Mouse (Mus musculus) stomach, adult 2 months (tissue): ENCODE results near the gene Fermt2. TPM values are rescaled to one million over a fixed set of nuclear protein-coding genes. Genes with fewer than 3 reads are reported as not detected.

ENCODE experiments used
- polyA plus RNA-seq: library from polyadenylated mRNA; depleted of rRNA; stranded (reverse); fragments of >200 nt; gene quantifications from 2 replicates; pipeline ENCODE4 v1.2.3, GENCODE M21; 2012; rRNA removed

Gene Fermt2
- polyA plus RNA-seq = 5.9 and 6.3 TPM in 2 replicates

DNA sequence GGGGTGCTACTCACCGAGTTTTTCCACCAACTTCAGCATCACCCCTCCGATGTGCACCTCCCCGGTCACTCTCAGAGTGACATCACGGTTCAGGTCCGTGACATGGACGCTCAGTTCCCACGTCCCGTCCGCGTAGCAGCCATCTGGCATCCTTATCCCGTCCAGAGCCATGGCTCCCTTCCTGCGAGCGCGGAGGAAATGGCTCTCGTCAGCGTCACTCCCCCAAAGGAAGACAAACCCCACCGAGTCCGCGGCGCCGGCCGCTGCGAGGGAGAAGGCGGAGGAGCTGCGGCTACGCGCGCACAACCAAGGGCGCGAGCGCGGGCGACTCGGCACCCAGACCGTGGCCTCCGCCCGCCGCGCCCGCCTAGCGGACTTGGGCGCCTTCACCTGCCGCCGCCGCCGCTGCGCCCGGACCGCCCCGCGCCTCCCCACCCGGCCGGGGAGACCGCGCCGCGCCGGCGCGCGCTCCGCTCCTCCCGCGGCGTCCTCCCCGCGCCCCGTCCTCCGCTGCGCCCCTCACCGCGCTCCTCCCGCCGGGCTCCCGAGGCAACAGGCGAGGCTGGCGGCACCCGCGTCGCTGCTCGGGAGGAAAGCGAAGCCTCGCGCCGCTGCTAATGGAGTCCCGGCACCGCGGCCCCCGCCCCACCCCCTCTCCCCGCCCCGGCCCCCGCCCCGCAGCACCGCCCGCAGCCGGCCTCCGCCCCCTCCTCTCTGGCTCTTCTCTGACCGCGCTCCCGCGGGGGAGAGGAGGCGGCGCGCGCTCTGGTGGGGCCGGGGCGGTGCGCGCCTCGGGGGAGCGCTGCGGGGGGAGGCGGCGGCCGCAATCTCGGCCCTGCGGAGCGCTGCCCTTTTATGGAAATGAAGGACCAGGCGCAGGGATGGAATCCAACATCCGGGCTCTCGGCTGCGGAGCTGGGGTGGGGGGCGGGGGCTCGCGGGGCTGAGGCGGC lies at the start of gene Fermt2:
Gene Fermt2, minus strand, starts transcription at position 708 of the 953 bp plus-strand sequence.

Other genes starting within 250 kb of the Fermt2 start
- gene Ero1l, start 211.3 kb downstream of the Fermt2 start, polyA plus RNA-seq = 4.0 and 4.2 TPM in 2 replicates
- 2.2 and 2.7 TPM in 2 replicates for gene Psmc6, start 200.3 kb downstream of the Fermt2 start, polyA plus RNA-seq
- gene Styx, start 179.0 kb downstream of the Fermt2 start, polyA plus RNA-seq = 4.1 and 10.1 TPM in 2 replicates
- 0.59 and 0.73 TPM in 2 replicates for gene Gnpnat1, start 125.2 kb downstream of the Fermt2 start, polyA plus RNA-seq
- 2.1 and 3.0 TPM in 2 replicates for gene Ddhd1, start 128.0 kb upstream of the Fermt2 start, polyA plus RNA-seq